Mouse (Mus musculus) midbrain, postnatal 0 days (tissue): ENCODE measurements around the gene Hoxc6. TPM values are rescaled to one million over a fixed set of nuclear protein-coding genes. Genes with fewer than 3 reads are reported as not detected.

Experiments
- ATAC-seq: fragments of 200-750 bp; cut with Nextera tagmentation; 2 replicates; pipeline ENCODE4 v1.8.0; 2017; ENCODE audit warnings: moderate number of reproducible peaks, mild to moderate bottlenecking, moderate TSS enrichment, moderate library complexity; ENCODE audit not compliant: low FRiP score
- DNase-seq: peaks from one replicate; pipeline ENCODE4 v3.0.0-alpha.2; 2015; ENCODE audit warnings: low spot score
- H3K27ac ChIP-seq: fragments of 300-500 bp; sonication (generic); 2 replicates; pipeline ENCODE4 v1.5.1; 2014; ENCODE audit warnings: low read depth, mild to moderate bottlenecking, low read length, mixed read lengths
- H3K27me3 ChIP-seq: fragments of 300-500 bp; sonication (generic); 2 replicates; pipeline ENCODE4 v1.6.1; 2014; ENCODE audit warnings: low read length, control low read depth, mixed read lengths; ENCODE audit not compliant: insufficient read depth
- H3K36me3 ChIP-seq: fragments of 300-500 bp; sonication (generic); 2 replicates; pipeline ENCODE4 v1.6.1; 2014; ENCODE audit warnings: low read length, control low read depth, mixed read lengths; ENCODE audit not compliant: insufficient read depth
- H3K4me1 ChIP-seq: fragments of 300-500 bp; sonication (generic); 2 replicates; pipeline ENCODE4 v1.6.1; 2014; ENCODE audit warnings: mild to moderate bottlenecking, control low read depth, antibody characterized with exemption, low read length, mixed read lengths; ENCODE audit not compliant: insufficient read depth
- H3K4me2 ChIP-seq: fragments of 300-500 bp; sonication (generic); 2 replicates; pipeline ENCODE4 v1.6.1; 2014; ENCODE audit warnings: low read depth, mild to moderate bottlenecking, low read length, mixed read lengths; ENCODE audit not compliant: poor library complexity, severe bottlenecking
- H3K4me3 ChIP-seq: fragments of 300-500 bp; sonication (generic); 2 replicates; pipeline ENCODE4 v1.5.1; 2014; ENCODE audit warnings: low read depth, mild to moderate bottlenecking, low read length, moderate library complexity
- H3K9ac ChIP-seq: fragments of 300-500 bp; sonication (generic); replicated peaks from 2 replicates; pipeline ENCODE4 v1.6.1; 2014; ENCODE audit warnings: mild to moderate bottlenecking, low read length, moderate library complexity, mixed read lengths; ENCODE audit not compliant: poor library complexity, severe bottlenecking
- H3K9me3 ChIP-seq: fragments of 300-500 bp; sonication (generic); 2 replicates; pipeline ENCODE4 v1.6.1; 2016; ENCODE audit warnings: low read length, control low read depth
- CTCF ChIP-seq: IDR thresholded peaks from 2 replicates; pipeline ENCODE4 v1.5.1; 2016; ENCODE audit warnings: antibody characterized with exemption, mild to moderate bottlenecking
- WGBS: fragments of 180-500 bp; shearing (Covaris S2); extraction: QIAGEN DNeasy Blood & Tissue Kit; methylation state at CpG from one replicate; pipeline ENCODE4 v1.1.7; 2014; 5-methylcytosine and 5-hydroxymethylcytosine counted together
- polyA plus RNA-seq: library from polyadenylated mRNA; unstranded; fragments of >200 nt; fragmentation: Nextera tagmentation; extraction: Ambion mirVana; gene quantifications from 2 replicates; pipeline ENCODE4 v1.2.1, GENCODE M21; 2015
- total RNA-seq: library from RNA; depleted of rRNA; stranded (reverse); fragments of >200 nt; gene quantifications from 2 replicates; pipeline ENCODE4 v1.2.3, GENCODE M21; 2014

Hoxc6 gene
- total and polyA plus RNA-seq, 2 experiments from 2014 or later: not detected

GRCm38 (mm10) chr15:102991782-102992181, 6.3 kb upstream of the Hoxc6 start:
- Histone ChIP-seq H3K4me3 (no peak overlapping the region), H3K9ac (no peak overlapping the region), H3K4me1 (no peaks in the 10 kb centered on the region), H3K36me3 (no peaks in the 10 kb centered on the region), H3K27me3 (peaks cover 94% of the 10 kb centered on the region), H3K27ac (no peak overlapping the region), H3K9me3 (no peaks in the 10 kb centered on the region), H3K4me2 (no peak overlapping the region)
- no peak for TF ChIP-seq CTCF
- WGBS: 6% methylated on average over 7 of the region's 7 CpGs
- DNase-seq: no peak
- ATAC-seq: no peak

GRCm38 (mm10) chr15:102992206-102992605, 5.9 kb upstream of the Hoxc6 start:
- DNase-seq (no peak), ATAC-seq (no peak)
- peaks cover 93% of the 10 kb centered on the region for H3K27me3 ChIP-seq
- TF ChIP-seq CTCF: no peak
- no peaks in the 10 kb centered on the region for H3K9me3 ChIP-seq
- H3K27ac ChIP-seq: no peak overlapping the region
- 1% methylated on average over 11 of the region's 11 CpGs for WGBS
- H3K4me3 ChIP-seq: no peak overlapping the region
- H3K4me2 ChIP-seq: no peak overlapping the region
- H3K36me3 ChIP-seq: no peaks in the 10 kb centered on the region
- no peaks in the 10 kb centered on the region for H3K4me1 ChIP-seq
- no peak overlapping the region for H3K9ac ChIP-seq

GRCm38 (mm10) chr15:102992863-102993262, 5.2 kb upstream of the Hoxc6 start:
- Histone ChIP-seq H3K36me3 (no peaks in the 10 kb centered on the region), H3K4me3 (no peak overlapping the region), H3K27me3 (peaks cover 93% of the 10 kb centered on the region), H3K4me2 (no peak overlapping the region), H3K27ac (no peak overlapping the region), H3K4me1 (no peaks in the 10 kb centered on the region), H3K9ac (no peak overlapping the region), H3K9me3 (no peaks in the 10 kb centered on the region)
- 0% methylated on average over 3 of the region's 3 CpGs for WGBS
- ATAC-seq (no peak), DNase-seq (no peak)
- TF ChIP-seq CTCF: no peak

- DNase-seq: no peak
- H3K4me2 ChIP-seq: no peak overlapping the region
- H3K4me3 ChIP-seq: no peak overlapping the region
- H3K27me3 ChIP-seq: peaks cover 95% of the 10 kb centered on the region
- WGBS: 3% methylated on average over 9 of the region's 9 CpGs
- ATAC-seq: no peak
- 0 out of 2 replicates have a peak, but pooled peaks cover 3% of the 10 kb centered on the region for H3K4me1 ChIP-seq
- H3K36me3 ChIP-seq: no peaks in the 10 kb centered on the region
- TF ChIP-seq CTCF: no peak
- H3K9me3 ChIP-seq: no peaks in the 10 kb centered on the region
- H3K9ac ChIP-seq: no peak overlapping the region
- no peak overlapping the region for H3K27ac ChIP-seq
Observed at GRCm38 (mm10) chr15:102996548-102996947, 1.5 kb upstream of the Hoxc6 start.

GRCm38 (mm10) chr15:102997431-102997830, 626 bp upstream of the Hoxc6 start:
- no peak for TF ChIP-seq CTCF
- Histone ChIP-seq H3K4me2 (no peak overlapping the region), H3K9ac (no peak overlapping the region), H3K4me3 (no peak overlapping the region), H3K9me3 (no peaks in the 10 kb centered on the region), H3K36me3 (no peaks in the 10 kb centered on the region), H3K27ac (no peak overlapping the region), H3K27me3 (peaks cover 95% of the 10 kb centered on the region), H3K4me1 (0 out of 2 replicates have a peak, but pooled peaks cover 3% of the 10 kb centered on the region)
- DNase-seq: no peak
- WGBS: 1% methylated on average over 3 of the region's 3 CpGs
- ATAC-seq: no peak

GRCm38 (mm10) chr15:102998608-102999182, 638 bp downstream of the Hoxc6 start:
- Histone ChIP-seq H3K4me3 (peak overlapping the region; percentile 30; the same call in 1 of the 2 replicates), H3K4me1 (0 out of 2 replicates have a peak, but pooled peaks cover 3% of the 10 kb centered on the region), H3K27ac (no peak overlapping the region), H3K9me3 (no peaks in the 10 kb centered on the region), H3K4me2 (peak overlapping the region; percentile 49), H3K36me3 (no peaks in the 10 kb centered on the region), H3K9ac (no peak overlapping the region), H3K27me3 (peaks cover 97% of the 10 kb centered on the region)
- no peak for DNase-seq
- WGBS: 1% methylated on average over 19 of the region's 19 CpGs
- ATAC-seq: no peak
- TF ChIP-seq CTCF: no peak
